Mouse (Mus musculus) spleen, adult 18-20 months (tissue): Measurements from ENCODE around the gene Trim39.
"Not testable (repeated sequence)": the region's sequence is repeated elsewhere in the genome, so short reads cannot be mapped to it uniquely, and the experiment has no call there.

ENCODE experiments used
- DNase-seq, 2 experiments: peaks; one replicate each; pipeline ENCODE4 v3.0.0; 2022; ENCODE audit warnings: mixed read lengths in 2 of 2

Trim39 gene

GRCm38 (mm10) chr17:36248886-36249285 lies 23.2 kb downstream of the Trim39 start:
- no peak for DNase-seq

- no peak for DNase-seq
These were observed 26.3 kb downstream of the Trim39 start for GRCm38 (mm10) chr17:36245741-36246140.

- DNase-seq = no peak
These were observed 28.0 kb downstream of the Trim39 start for GRCm38 (mm10) chr17:36244031-36244430.

DNA sequence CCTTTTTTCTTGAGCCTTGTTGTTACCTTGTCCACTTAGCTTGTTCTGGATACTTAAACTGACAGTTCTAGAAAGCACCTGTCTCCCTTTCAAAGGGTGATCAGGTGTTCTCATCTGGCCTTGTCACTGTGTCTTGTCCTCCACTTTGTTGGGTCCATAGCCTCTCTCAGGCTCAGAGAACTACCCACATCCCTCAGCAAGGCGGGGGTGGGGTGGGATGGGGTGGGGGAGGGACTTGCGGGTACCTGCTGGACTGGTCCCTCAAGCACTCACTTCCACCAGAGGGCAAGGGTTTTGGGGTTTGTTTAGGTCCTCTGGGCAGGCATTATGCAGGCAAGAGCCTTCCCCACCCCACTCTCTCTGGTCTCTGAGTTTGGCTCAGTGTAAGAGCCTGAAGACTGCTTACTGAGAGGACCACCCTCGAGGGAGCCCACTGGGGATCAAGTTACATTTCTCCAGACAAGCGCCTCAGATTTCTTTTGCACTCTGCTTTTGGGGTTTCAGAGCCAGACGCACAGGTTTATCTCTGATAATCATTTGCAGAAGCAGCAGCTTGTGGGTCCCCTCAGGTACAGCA lies 31.3 kb downstream of the Trim39 start:
- no peak for DNase-seq

DNA sequence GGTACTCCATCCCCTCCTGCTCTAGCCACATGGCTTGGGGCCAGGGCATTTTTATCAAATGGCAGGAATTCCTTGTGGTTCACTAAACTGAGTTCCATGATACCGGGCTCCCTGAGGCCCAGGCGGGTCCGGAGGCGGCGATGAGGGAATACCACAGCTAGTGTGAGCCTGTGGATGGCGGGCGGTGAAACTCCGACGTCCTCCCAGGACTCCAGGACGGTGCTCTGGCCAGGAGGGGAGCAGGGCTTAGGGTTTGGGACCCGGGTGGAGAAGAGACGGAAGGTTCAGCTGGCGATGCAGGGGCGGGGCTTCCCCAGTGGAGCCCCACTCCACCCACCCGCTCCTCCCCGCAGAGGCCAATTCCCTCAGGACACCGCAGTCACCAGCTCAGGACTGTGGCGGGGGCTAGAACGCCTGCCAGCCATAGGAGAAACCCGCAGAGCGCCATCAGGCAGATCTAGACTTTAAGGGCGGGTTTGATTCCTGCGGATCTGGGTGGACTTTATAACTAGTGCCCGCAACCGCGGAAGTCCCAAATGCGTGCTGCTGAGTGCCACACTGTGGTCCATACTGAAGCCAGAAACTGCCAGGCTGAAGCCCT lies 34.6 kb downstream of the Trim39 start:
- DNase-seq = no peak

DNA sequence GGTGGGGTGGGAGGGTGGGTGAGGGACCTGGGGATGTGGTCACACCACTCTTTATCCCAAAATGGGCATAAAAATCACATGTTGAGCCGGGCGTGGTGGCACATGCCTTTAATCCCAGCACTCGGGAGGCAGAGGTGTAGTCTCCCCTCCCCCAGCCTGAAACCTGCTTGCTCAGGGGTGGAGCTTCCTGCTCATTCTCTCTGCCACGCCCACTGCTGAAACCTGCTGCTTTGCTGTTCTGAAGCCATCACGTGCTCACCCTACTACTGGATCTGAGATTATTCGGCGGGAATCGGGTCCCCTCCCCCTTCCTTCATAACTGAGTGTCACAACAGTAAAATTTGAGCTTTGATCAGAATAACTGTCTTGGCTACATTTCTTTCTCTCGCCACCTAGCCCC lies 36.7 kb downstream of the Trim39 start:
- not testable (repeated sequence) for DNase-seq

DNA sequence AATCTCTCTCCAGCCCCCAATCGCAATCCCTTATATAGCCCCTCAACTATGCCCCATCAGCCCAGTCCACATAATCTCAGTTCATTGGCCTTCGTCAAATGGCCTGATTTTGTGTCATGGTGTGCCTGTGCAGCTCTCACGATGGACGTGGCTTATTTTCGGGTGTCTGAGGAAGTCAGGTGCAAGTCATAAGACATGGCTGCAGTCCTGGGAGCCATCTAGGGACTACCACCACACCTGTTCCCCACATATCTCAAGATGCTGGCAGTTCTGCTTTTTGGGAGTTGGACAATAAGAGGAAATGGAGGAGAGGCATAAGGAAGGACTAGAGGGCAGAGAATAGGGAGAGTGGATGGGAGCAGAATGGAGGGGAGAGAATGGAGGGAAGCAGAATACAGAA lies 38.5 kb downstream of the Trim39 start:
- no peak for DNase-seq

DNA sequence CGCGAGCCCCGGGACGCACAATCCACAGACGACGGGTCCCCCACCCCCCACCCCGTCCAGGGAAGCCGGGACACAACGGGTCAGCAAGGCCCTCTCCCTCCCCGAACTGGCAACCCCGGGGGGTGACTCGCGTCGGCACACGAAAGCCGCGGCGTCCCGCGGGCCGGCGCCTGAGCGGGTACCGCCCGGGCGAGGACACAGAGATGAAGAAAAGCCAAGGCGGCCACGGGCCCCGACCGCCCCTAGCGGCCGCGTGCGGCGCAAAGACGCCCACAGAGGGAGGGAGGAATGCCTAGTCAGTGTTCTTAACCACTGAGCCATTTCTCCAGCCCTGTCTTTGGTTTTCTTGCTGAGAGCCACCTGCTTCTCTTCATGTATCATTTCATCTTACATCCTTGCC lies 40.7 kb downstream of the Trim39 start:
- DNase-seq = peak; percentile 61 to 79

DNA sequence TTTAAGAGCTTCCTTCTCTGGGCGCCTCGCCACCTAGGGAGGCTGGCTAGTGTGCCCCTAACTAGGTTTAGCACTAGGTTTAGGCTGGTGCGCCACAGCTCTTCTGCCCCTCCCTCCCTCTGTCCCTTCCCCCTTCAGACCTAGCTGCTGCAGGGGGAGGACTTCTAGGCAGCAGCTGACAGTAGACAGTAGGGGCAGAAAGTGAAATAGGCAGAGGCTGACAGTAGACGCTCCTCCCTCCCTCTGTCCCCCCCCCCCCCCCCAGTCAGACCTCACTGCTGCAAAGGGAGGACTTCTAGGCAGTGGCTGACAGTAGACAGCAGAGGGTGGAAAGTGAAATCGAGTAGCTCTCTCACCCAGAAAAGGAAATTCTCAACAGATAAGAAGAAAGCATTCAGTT lies 43.0 kb downstream of the Trim39 start:
- DNase-seq = no peak

- DNase-seq = peak in 1 of 2 experiments; percentile 31
These were observed 45.1 kb downstream of the Trim39 start for GRCm38 (mm10) chr17:36226921-36227320.

- DNase-seq = no peak
These were observed 46.7 kb downstream of the Trim39 start for GRCm38 (mm10) chr17:36225231-36225824.

DNA sequence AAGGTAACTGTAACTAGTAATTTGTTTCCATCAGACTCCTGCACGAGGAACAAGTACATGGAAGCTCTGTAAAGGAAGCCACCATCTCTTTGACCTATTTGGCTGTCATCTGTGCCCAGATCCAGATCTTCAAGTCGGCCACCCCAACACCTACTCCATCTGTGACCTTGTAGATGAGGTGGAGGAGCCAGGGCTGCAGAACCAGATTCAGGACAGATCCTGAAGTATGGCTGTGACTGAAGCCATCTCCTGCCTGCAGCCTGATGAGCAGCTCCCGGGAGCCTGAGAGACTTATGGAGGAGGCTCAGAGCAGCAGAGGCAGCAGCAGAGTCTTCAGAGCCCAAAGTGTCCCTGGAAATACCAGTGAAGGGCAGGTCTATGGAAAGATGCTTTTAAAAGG lies 47.6 kb downstream of the Trim39 start:
- DNase-seq = no peak

GRCm38 (mm10) chr17:36218594-36219155 lies 53.4 kb downstream of the Trim39 start:
- DNase-seq = no peak

- DNase-seq = no peak
These were observed 56.5 kb downstream of the Trim39 start for GRCm38 (mm10) chr17:36215586-36215985.
